Mouse (Mus musculus): ENCODE measurements around the gene Pde4a.
"Not testable (repeated sequence)": the region's sequence is repeated elsewhere in the genome, so short reads cannot be mapped to it uniquely, and the experiment has no call there.

Gene Pde4a

GRCm38 (mm10) chr9:21246342-21246741 is 80.8 kb downstream of the Pde4a start:
- DNase-seq, result no peak

DNA sequence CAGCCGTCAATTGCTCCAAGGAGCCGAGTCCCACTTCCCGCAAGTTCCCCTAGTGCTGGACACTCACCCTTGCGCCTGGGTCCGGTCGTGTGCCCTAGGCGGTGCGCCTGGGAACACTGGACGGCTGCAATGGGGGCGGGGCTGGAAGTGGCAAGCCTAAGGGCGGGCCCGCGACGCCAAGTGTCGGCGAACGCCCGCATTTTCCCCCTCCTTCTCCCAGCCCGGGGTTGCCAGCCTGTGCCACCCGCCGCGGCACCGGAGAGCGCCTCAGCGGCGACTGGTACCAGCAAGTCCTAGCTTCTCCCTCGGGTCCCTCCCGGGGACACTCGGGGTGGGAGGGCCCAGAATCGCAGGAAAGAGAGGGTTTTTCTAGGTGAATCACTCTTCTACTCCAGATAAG is 82.8 kb downstream of the Pde4a start, which contains the start of gene S1pr5:
Gene S1pr5 (minus strand): TSS at position 118 of the 400 bp plus-strand sequence.
- DNase-seq, result no peak

DNA sequence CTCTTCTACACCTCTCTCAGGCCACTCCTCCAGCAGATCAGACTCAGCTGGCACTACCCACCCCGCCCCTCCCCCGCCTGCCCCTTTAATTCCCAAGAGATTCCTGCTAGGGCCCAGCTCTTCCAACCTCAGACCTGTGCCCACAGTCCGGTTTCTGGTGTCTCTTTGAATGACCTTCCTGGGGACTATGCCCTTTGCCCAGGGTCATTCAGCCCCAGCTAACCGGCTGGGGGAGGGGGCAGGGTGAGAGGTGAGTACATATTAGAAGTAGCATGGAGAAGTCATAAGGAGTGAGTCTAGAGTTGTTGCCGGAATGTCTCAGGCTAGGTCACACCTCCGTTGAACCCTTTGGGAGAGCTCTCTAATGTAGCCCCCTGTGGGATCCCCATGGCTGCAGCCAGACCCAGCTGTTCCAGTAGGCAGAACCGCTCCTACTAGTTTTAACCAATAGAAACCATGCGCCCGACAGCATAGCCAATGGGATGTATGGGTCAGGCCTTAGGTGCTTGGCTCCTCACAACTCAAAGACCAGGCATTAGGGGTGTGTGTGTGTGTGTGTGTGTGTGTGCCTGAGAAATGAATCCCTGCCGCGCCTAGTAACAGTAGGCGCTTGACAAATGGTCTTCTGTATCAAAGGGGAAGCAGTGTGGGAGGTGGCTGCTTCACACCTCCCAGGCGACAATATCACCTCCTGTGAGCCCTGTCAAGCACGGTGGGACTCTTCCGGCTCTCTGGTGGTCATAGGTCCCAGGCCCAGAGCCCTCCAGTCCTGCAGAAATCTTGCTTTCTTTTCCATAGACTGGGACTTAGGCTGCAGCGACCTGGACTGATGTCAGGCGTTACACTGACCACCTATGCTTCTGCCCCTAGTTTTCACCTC is 84.4 kb downstream of the Pde4a start:
- DNase-seq, result no peak

- no peak for DNase-seq
Observed at GRCm38 (mm10) chr9:21250509-21250908, 85.0 kb downstream of the Pde4a start.

- no peak for DNase-seq
Observed at GRCm38 (mm10) chr9:21251116-21251735, 85.7 kb downstream of the Pde4a start.

DNA sequence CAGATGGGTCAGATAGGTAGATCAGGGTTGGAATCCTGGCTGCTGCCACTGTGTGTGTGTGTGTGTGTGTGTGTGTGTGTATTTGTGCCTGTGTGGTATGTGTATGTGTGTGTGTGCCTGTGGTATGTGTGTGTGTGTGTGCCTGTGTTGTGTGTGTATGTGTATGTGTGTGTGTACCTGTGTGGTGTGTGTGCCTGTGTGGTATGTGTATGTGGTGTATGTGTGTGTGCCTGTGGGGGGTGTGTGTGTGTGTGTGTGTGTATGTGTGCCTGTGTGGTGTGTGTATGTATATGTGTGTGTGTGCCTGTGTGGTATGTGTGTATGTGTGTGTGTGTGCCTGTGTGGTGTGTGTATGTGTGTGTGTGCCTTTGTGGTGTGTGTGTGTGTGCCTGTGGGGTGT is 89.2 kb downstream of the Pde4a start:
- no peak for DNase-seq

DNA sequence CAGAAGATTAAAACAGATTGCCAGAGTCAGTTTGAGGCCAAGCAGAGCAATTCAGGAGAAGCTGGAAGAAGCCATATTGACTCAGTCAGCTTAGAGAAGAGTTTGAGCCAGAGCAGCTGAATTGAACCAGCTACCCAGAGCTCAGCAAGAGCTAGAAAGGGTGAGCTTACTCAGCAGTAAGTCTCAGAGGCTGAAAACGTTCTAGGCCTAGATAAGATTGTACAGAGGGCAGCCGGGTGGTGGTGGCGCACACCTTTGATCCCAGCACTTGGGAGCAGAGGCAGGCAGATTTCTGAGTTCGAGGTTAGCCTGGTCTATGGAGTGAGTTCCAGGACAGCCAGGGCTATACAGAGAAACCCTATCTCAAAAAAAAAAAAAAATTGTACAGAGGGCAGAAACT is 90.8 kb downstream of the Pde4a start:
- not testable (repeated sequence) for DNase-seq

DNA sequence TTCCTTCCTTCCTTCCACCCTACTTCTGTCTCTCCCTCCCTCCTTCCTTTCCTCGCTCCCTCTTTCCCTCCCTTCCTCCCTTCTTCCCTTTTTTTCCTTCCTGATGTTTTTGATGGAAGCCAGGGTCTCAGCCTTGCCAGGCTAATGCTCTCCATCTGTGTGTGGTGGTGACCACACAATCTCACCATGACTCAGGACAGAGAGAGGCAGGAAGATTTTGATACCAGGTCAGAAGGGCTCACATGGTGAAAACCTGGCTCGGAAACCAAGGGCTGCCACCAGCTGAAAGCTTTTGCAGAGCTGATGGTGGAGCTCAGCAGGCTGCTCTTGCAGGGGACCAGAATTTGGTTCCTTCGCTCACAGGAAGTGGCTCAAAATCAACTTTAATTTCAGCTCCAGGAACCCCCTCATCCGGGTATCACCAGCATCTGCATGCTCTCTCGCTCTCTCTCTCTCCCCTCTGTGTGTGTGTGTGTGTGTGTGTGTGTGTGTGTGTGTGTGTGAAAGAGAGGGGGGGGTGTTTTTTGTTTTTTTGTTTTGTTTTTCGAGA is 95.1 kb downstream of the Pde4a start:
- no peak for DNase-seq

GRCm38 (mm10) chr9:21261831-21262230 is 96.3 kb downstream of the Pde4a start:
- no peak for DNase-seq
